ENCODE assay signal across 12 mouse cellular contexts in genomic region chr4:136789821-136790220, GRCm38 (mm10). TPM values are rescaled to one million over a fixed set of nuclear protein-coding genes. Genes with fewer than 3 reads are reported as not detected.
A peak's percentile ranks its signal among the peaks of the same experiment; 100 is the strongest.
DNase-seq lines count a peak whose midpoint lies in the region; ATAC-seq and TF ChIP-seq lines count a peak whose summit lies in the region.
"Had no signal": no experiment of that assay in that cellular context is flagged by ENCODE, and none has a peak within 500 bp of the region (broad histone marks: within the 10 kb centered on the region; RNA-seq: fewer than 3 reads in every experiment).

No protein-coding gene starts in this region.

- no peaks in the 10 kb centered on the region for H3K4me1 ChIP-seq in kidney, postnatal 0 days (replicated peaks; ENCODE audit: insufficient read depth, low read length)
- H3K4me1 ChIP-seq in forebrain, embryonic 15.5 days: peaks cover 42% of the 10 kb centered on the region
- H3K4me1 ChIP-seq: liver, embryonic 13.5 days; stomach, embryonic 15.5 days had no signal

- H3K9ac ChIP-seq in kidney, postnatal 0 days (ENCODE audit: low read depth, low read length): no peak overlapping the region
- no peak overlapping the region for H3K9ac ChIP-seq in forebrain, embryonic 15.5 days (replicated peaks)
- H3K9ac ChIP-seq: liver, embryonic 13.5 days; neural tube, embryonic 13.5 days; stomach, embryonic 15.5 days had no signal

- H3K4me3 ChIP-seq in kidney, postnatal 0 days (replicated peaks; ENCODE audit: low read depth, low read length): no peak overlapping the region
- no peak overlapping the region for H3K4me3 ChIP-seq in forebrain, embryonic 15.5 days
- H3K4me3 ChIP-seq: liver, embryonic 13.5 days; neural tube, embryonic 13.5 days; stomach, embryonic 15.5 days had no signal

- 49% methylated on average over 6 of the region's 6 CpGs for WGBS in kidney, postnatal 0 days
- 78% methylated on average over 6 of the region's 6 CpGs for WGBS in forebrain, embryonic 15.5 days

- ATAC-seq in kidney, postnatal 0 days (replicated peaks; ENCODE audit: low FRiP score, low read depth): no peak
- no peak for ATAC-seq in monocyte, adult 5-6 weeks (replicated peaks; ENCODE audit: insufficient number of reproducible peaks, low FRiP score, low TSS enrichment, poor library complexity, severe bottlenecking)
- no peak for ATAC-seq in forebrain, embryonic 15.5 days (replicated peaks)

- no peaks in the 10 kb centered on the region for H3K36me3 ChIP-seq in kidney, postnatal 0 days (ENCODE audit: insufficient read depth, low read length)
- no peaks in the 10 kb centered on the region for H3K36me3 ChIP-seq in forebrain, embryonic 15.5 days
- H3K36me3 ChIP-seq: liver, embryonic 13.5 days; neural tube, embryonic 13.5 days; stomach, embryonic 15.5 days had no signal

- no peak overlapping the region for H3K4me2 ChIP-seq in kidney, postnatal 0 days (ENCODE audit: low read length)
- no peak overlapping the region for H3K4me2 ChIP-seq in forebrain, embryonic 15.5 days (replicated peaks)
- H3K4me2 ChIP-seq: liver, embryonic 13.5 days; neural tube, embryonic 13.5 days; stomach, embryonic 15.5 days had no signal

- no peaks in the 10 kb centered on the region for H3K9me3 ChIP-seq in kidney, postnatal 0 days (replicated peaks; ENCODE audit: low read length)
- H3K9me3 ChIP-seq in forebrain, embryonic 15.5 days: no peaks in the 10 kb centered on the region
- H3K9me3 ChIP-seq: liver, embryonic 13.5 days; neural tube, embryonic 13.5 days; stomach, embryonic 15.5 days had no signal

- peak; percentile 40 for DNase-seq in cerebellum, adult 11 months
- DNase-seq in cerebellum, adult 8-10 months: no peak
- peak; percentile 63 for DNase-seq in testis, postnatal 10 days (ENCODE audit: low spot score)
- no peak for DNase-seq in testis, postnatal 14 days (ENCODE audit: low spot score)
- peak; percentile 39 for DNase-seq in kidney, postnatal 0 days (ENCODE audit: low spot score)
- DNase-seq in thymus, postnatal 36 days: no peak
- DNase-seq: embryo, embryonic 11 days; liver, embryonic 13.5 days had no signal

- no peak for TF ChIP-seq CTCF in kidney, postnatal 0 days (IDR thresholded peaks at IDR 0.05; ENCODE audit: low read depth)

- no peak overlapping the region for H3K27ac ChIP-seq in kidney, postnatal 0 days
- H3K27ac ChIP-seq in forebrain, embryonic 15.5 days (replicated peaks): no peak overlapping the region
- H3K27ac ChIP-seq: liver, embryonic 13.5 days; neural tube, embryonic 13.5 days; stomach, embryonic 15.5 days had no signal

- no peaks in the 10 kb centered on the region for H3K27me3 ChIP-seq in kidney, postnatal 0 days (ENCODE audit: insufficient read depth, low read length)
- H3K27me3 ChIP-seq in forebrain, embryonic 15.5 days: no peaks in the 10 kb centered on the region
- H3K27me3 ChIP-seq: liver, embryonic 13.5 days; neural tube, embryonic 13.5 days; stomach, embryonic 15.5 days had no signal

RNA-seq across cellular contexts. Expression of gene Ephb2, which starts 46.0 kb away (rescaled TPM):
- 4.5 and 4.6 TPM in 2 replicates for polyA plus RNA-seq in kidney, postnatal 0 days (2015; fragmentation: Nextera tagmentation; extraction: Ambion mirVana)
- total RNA-seq in monocyte, adult 5-6 weeks (2017): 0.10 TPM in 1 of 3 replicates, not detected in the others
- polyA plus RNA-seq in forebrain, embryonic 15.5 days (2015; fragmentation: Nextera tagmentation; extraction: Ambion mirVana): 18.9 and 20.4 TPM in 2 replicates

Comparison
In these comparisons a context has a peak if more than half of its experiments do, and no peak if none do; other contexts are left out.
1. DNase-seq: peak in cerebellum, adult 11 months (single experiment), testis, postnatal 10 days (single experiment) and kidney, postnatal 0 days (single experiment); none in cerebellum, adult 8-10 months (single experiment), testis, postnatal 14 days (single experiment) and thymus, postnatal 36 days (0 of 2).